In the genomic region with DNA sequence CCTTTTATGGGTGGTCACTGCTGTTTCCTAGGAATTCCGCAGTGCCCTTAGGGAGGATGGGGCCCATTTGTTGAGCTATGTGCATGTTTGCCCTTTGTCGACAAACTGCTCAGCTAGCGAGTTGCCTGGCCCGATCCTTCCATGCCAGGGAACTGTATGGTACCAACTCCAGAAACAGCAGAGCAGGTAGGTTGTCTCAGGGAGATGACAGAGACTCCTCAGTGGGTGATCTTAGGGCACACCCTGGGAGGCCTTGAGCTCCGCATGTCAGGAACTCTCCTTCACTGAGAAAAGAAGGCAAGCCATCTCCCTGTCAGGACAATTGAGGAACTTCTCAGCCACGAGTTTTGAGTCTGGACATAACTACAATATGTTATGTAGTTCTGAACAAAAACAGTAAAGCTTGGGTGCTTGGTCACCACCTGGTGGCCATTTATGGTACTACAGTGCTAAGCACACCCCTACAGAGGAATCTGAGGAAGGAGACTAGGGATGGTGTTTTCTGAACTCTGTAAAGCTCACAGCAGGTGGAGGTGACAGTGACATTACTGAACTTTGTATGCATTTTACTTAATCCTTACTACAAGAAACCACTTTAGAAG, we compare ENCODE assay signal across 8 mouse cellular contexts. TPM values are rescaled to one million over a fixed set of nuclear protein-coding genes. Genes with fewer than 3 reads are reported as not detected.
DNase-seq lines count a peak whose midpoint lies in the region; ATAC-seq and TF ChIP-seq lines count a peak whose summit lies in the region.

No protein-coding gene starts in this region.

- H3K36me3 ChIP-seq in embryonic facial prominence, embryonic 12.5 days, result peaks cover 63% of the 10 kb centered on the region
- H3K36me3 ChIP-seq in liver, postnatal 0 days (replicated peaks; ENCODE audit: insufficient read depth, low read length), result peaks cover 58% of the 10 kb centered on the region
- H3K36me3 ChIP-seq in neural tube, embryonic 14.5 days (ENCODE audit: control insufficient read depth, insufficient read depth, low read length), result peaks cover 28% of the 10 kb centered on the region
- H3K36me3 ChIP-seq in testis, adult 2 months (ENCODE audit: control insufficient read depth, insufficient read depth, low read length), result no peaks in the 10 kb centered on the region

- H3K27me3 ChIP-seq in embryonic facial prominence, embryonic 12.5 days, result no peaks in the 10 kb centered on the region
- H3K27me3 ChIP-seq in liver, postnatal 0 days (ENCODE audit: insufficient read depth, low read length), result no peaks in the 10 kb centered on the region
- no peaks in the 10 kb centered on the region for H3K27me3 ChIP-seq in neural tube, embryonic 14.5 days (ENCODE audit: control insufficient read depth, insufficient read depth, low read length)
- H3K27me3 ChIP-seq in testis, adult 2 months (ENCODE audit: control insufficient read depth, insufficient read depth, low read length), result no peaks in the 10 kb centered on the region

- peak; percentile 52 to 69 for DNase-seq in CD8-positive naive resting alpha-beta T cell, adult 2 months (ENCODE audit: low read depth in 2 of 2, low spot score in 2 of 2)
- DNase-seq in adrenal gland, postnatal 36 days, result peak; percentile 82
- peak; percentile 78 to 88 for DNase-seq in heart, postnatal 14 days
- DNase-seq in layer of hippocampus, adult 11-12 months (ENCODE audit: low spot score), result peak; percentile 84
- peak; percentile 82 for DNase-seq in liver, postnatal 0 days

- WGBS in embryonic facial prominence, embryonic 12.5 days, result 71% methylated on average over 6 of the region's 6 CpGs
- WGBS in liver, postnatal 0 days (ENCODE audit: insufficient replicate concordance), result 59% methylated on average over 6 of the region's 6 CpGs
- WGBS in neural tube, embryonic 14.5 days, result 72% methylated on average over 6 of the region's 6 CpGs

- H3K4me3 ChIP-seq in embryonic facial prominence, embryonic 12.5 days, result no peak overlapping the region
- H3K4me3 ChIP-seq in liver, postnatal 0 days (ENCODE audit: low read depth, low read length), result no peak overlapping the region
- H3K4me3 ChIP-seq in neural tube, embryonic 14.5 days (ENCODE audit: low read depth, low read length), result no peak overlapping the region
- no peak overlapping the region for H3K4me3 ChIP-seq in testis, adult 2 months (ENCODE audit: control insufficient read depth, low read depth, low read length)

- peak; percentile 98 for TF ChIP-seq CTCF in liver, postnatal 0 days (IDR thresholded peaks at IDR 0.05; ENCODE audit: low read depth)
- peak; percentile 14; the same call in 1 of the 2 replicates for TF ChIP-seq CTCF in testis, adult 2 months (IDR thresholded peaks at IDR 0.05; ENCODE audit: control insufficient read depth, insufficient read depth, insufficient replicate concordance, low read depth, low read length)

- H3K27ac ChIP-seq in embryonic facial prominence, embryonic 12.5 days, result peak overlapping the region; percentile 63; the same call in 1 of the 2 replicates
- no peak overlapping the region for H3K27ac ChIP-seq in liver, postnatal 0 days (ENCODE audit: low read depth)
- H3K27ac ChIP-seq in neural tube, embryonic 14.5 days (ENCODE audit: low read depth, low read length), result no peak overlapping the region
- no peak overlapping the region for H3K27ac ChIP-seq in testis, adult 2 months (ENCODE audit: control insufficient read depth, insufficient read depth, low read depth, low read length)

- intact Hi-C loops in heart, postnatal 14 days (cut with DNase I), result loop anchor here (2.0 to 5.0 kb wide), 3 partner anchors 25 to 437 kb away; a partner anchor contains a TSS

- H3K4me2 ChIP-seq in embryonic facial prominence, embryonic 12.5 days (replicated peaks), result no peak overlapping the region
- H3K4me2 ChIP-seq in liver, postnatal 0 days (ENCODE audit: low read depth, low read length), result no peak overlapping the region
- no peak overlapping the region for H3K4me2 ChIP-seq in neural tube, embryonic 14.5 days (ENCODE audit: low read depth, low read length)

- TF ChIP-seq EP300 in liver, postnatal 0 days (IDR thresholded peaks at IDR 0.05; ENCODE audit: low read depth), result no peak

- ATAC-seq in embryonic facial prominence, embryonic 12.5 days (ENCODE audit: insufficient number of reproducible peaks, insufficient read depth, low FRiP score, low TSS enrichment), result peak; percentile 65; the same call in 1 of the 2 replicates
- peak; percentile 49; the same call in 1 of the 2 replicates for ATAC-seq in liver, postnatal 0 days
- peak; percentile 63; the same call in 1 of the 2 replicates for ATAC-seq in neural tube, embryonic 14.5 days (ENCODE audit: low read depth)

- H3K9ac ChIP-seq in embryonic facial prominence, embryonic 12.5 days, result no peak overlapping the region
- H3K9ac ChIP-seq in liver, postnatal 0 days (replicated peaks), result no peak overlapping the region
- H3K9ac ChIP-seq in neural tube, embryonic 14.5 days (replicated peaks; ENCODE audit: low read depth, low read length), result no peak overlapping the region

- TF ChIP-seq POLR2A in testis, adult 2 months (IDR thresholded peaks at IDR 0.05; ENCODE audit: control insufficient read depth, low read depth, low read length), result no peak

- H3K4me1 ChIP-seq in embryonic facial prominence, embryonic 12.5 days, result no peaks in the 10 kb centered on the region
- H3K4me1 ChIP-seq in liver, postnatal 0 days (ENCODE audit: insufficient read depth), result peaks cover 3% of the 10 kb centered on the region; the same call in 1 of the 2 replicates
- H3K4me1 ChIP-seq in neural tube, embryonic 14.5 days (ENCODE audit: control insufficient read depth, insufficient read depth, low read length), result no peaks in the 10 kb centered on the region
- H3K4me1 ChIP-seq in testis, adult 2 months (ENCODE audit: control insufficient read depth, insufficient read depth, low read length), result peaks cover 5% of the 10 kb centered on the region

- no peaks in the 10 kb centered on the region for H3K9me3 ChIP-seq in embryonic facial prominence, embryonic 12.5 days
- no peaks in the 10 kb centered on the region for H3K9me3 ChIP-seq in liver, postnatal 0 days (ENCODE audit: low read length)
- H3K9me3 ChIP-seq in neural tube, embryonic 14.5 days (ENCODE audit: control insufficient read depth, low read length), result no peaks in the 10 kb centered on the region

RNA-seq across cellular contexts. Expression of a gene that starts 25.9 kb away (rescaled TPM):
- total RNA-seq in adrenal gland, postnatal 36 days (2021), result 1,000 to 10,000 TPM; 1,323 to 1,442 TPM
- polyA plus RNA-seq in embryonic facial prominence, embryonic 12.5 days (2016; fragmentation: Nextera tagmentation; extraction: Ambion mirVana), result 245 and 246 TPM in 2 replicates
- total RNA-seq in heart, postnatal 14 days (2021), result 10 to 100 TPM; 35.1 to 39.2 TPM
- polyA plus RNA-seq in liver, postnatal 0 days (2015; fragmentation: Nextera tagmentation; extraction: Ambion mirVana), result 96.6 and 110 TPM in 2 replicates
- 81.9 and 169 TPM in 2 replicates for polyA plus RNA-seq in neural tube, embryonic 14.5 days (2014; fragmentation: Nextera tagmentation; extraction: Ambion mirVana)
- polyA plus RNA-seq in testis, adult 2 months (2012; rRNA removed), result 12.4 and 15.4 TPM in 2 replicates

RNA-seq across cellular contexts. Expression of a gene that starts 51.9 kb away (rescaled TPM):
- 100 to 1,000 TPM; 101 to 162 TPM for total RNA-seq in adrenal gland, postnatal 36 days (2021)
- 55.6 and 62.0 TPM in 2 replicates for polyA plus RNA-seq in embryonic facial prominence, embryonic 12.5 days (2016; fragmentation: Nextera tagmentation; extraction: Ambion mirVana)
- 10 to 100 TPM; 14.3 to 15.7 TPM for total RNA-seq in heart, postnatal 14 days (2021)
- 16.7 and 17.8 TPM in 2 replicates for polyA plus RNA-seq in liver, postnatal 0 days (2015; fragmentation: Nextera tagmentation; extraction: Ambion mirVana)
- polyA plus RNA-seq in neural tube, embryonic 14.5 days (2014; fragmentation: Nextera tagmentation; extraction: Ambion mirVana), result 20.6 and 36.6 TPM in 2 replicates
- polyA plus RNA-seq in testis, adult 2 months (2012; rRNA removed), result 240 and 255 TPM in 2 replicates
